Mouse (Mus musculus) embryonic facial prominence, embryonic 12.5 days (tissue): Measurements from ENCODE around the gene Flrt1. TPM values are rescaled to one million over a fixed set of nuclear protein-coding genes. Genes with fewer than 3 reads are reported as not detected.

Source experiments
- ATAC-seq: fragments of 200-750 bp; cut with Nextera tagmentation; 2 replicates; pipeline ENCODE4 v1.8.0; 2017; ENCODE audit not compliant: insufficient number of reproducible peaks, insufficient read depth, low FRiP score, low TSS enrichment
- H3K27ac ChIP-seq: fragments of 300-500 bp; sonication (generic); 2 replicates; pipeline ENCODE4 v1.5.1; 2016; ENCODE audit warnings: mild to moderate bottlenecking
- H3K27me3 ChIP-seq: fragments of 300-500 bp; sonication (generic); 2 replicates; pipeline ENCODE4 v1.6.1; 2016; ENCODE audit warnings: mild to moderate bottlenecking, moderate library complexity
- H3K36me3 ChIP-seq: fragments of 300-500 bp; sonication (generic); 2 replicates; pipeline ENCODE4 v1.6.1; 2016; ENCODE audit warnings: mild to moderate bottlenecking
- H3K4me1 ChIP-seq: fragments of 300-500 bp; sonication (generic); 2 replicates; pipeline ENCODE4 v1.6.1; 2016
- H3K4me2 ChIP-seq: fragments of 300-500 bp; sonication (generic); replicated peaks from 2 replicates; pipeline ENCODE4 v1.6.1; 2016; ENCODE audit warnings: mild to moderate bottlenecking, moderate library complexity
- H3K4me3 ChIP-seq: fragments of 300-500 bp; sonication (generic); 2 replicates; pipeline ENCODE4 v1.5.1; 2016; ENCODE audit warnings: mild to moderate bottlenecking
- H3K9ac ChIP-seq: fragments of 300-500 bp; sonication (generic); 2 replicates; pipeline ENCODE4 v1.6.1; 2016; ENCODE audit warnings: mild to moderate bottlenecking, moderate library complexity
- H3K9me3 ChIP-seq: fragments of 300-500 bp; sonication (generic); 2 replicates; pipeline ENCODE4 v1.6.1; 2016; ENCODE audit warnings: mild to moderate bottlenecking, moderate library complexity
- WGBS: fragments of 180-500 bp; shearing (Covaris S2); methylation state at CpG from one replicate; pipeline ENCODE4 v1.1.7; 2016; 5-methylcytosine and 5-hydroxymethylcytosine counted together
- polyA plus RNA-seq: library from polyadenylated mRNA; unstranded; fragments of >200 nt; fragmentation: Nextera tagmentation; extraction: Ambion mirVana; gene quantifications from 2 replicates; pipeline ENCODE4 v1.2.1, GENCODE M21; 2016

The Flrt1 gene
- polyA plus RNA-seq: 6.6 and 6.8 TPM in 2 replicates

DNA sequence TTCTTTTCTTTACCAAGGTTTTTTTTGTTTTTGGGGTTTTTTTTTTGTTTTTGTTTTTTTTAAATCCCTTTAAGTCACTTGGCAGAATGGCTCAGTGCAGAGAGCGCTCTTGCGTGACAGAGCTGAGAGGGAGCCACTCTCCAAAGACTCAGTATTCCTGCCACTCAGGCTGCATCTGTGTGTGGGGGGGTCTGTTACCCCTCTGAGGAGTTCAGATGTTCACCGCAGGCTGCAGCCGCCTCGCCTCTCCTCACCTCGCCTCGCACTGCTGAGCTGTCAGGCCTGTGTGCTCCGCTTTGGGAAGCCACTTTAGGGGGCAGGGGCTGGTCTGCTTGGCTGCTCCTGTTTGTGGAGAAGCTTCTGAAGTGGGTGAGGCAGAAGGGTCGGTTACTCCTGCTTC is at the start of gene Flrt1:
Gene Flrt1 (minus strand): TSS at position 186 of the 400 bp plus-strand sequence.
- H3K9me3 ChIP-seq: no peaks in the 10 kb centered on the region
- no peak for ATAC-seq
- no peaks in the 10 kb centered on the region for H3K36me3 ChIP-seq
- H3K4me1 ChIP-seq: peaks cover 40% of the 10 kb centered on the region
- peak within 1 kb of the TSS; percentile 72; the same call in 1 of the 2 replicates for H3K27ac ChIP-seq
- no peak within 1 kb of the TSS for H3K4me3 ChIP-seq
- H3K9ac ChIP-seq: peak within 1 kb of the TSS; percentile 19
- 38% methylated on average over 9 of the region's 9 CpGs for WGBS
- H3K4me2 ChIP-seq: no peak within 1 kb of the TSS
- 0 out of 2 replicates have a peak, but pooled peaks cover 6% of the 10 kb centered on the region for H3K27me3 ChIP-seq

DNA sequence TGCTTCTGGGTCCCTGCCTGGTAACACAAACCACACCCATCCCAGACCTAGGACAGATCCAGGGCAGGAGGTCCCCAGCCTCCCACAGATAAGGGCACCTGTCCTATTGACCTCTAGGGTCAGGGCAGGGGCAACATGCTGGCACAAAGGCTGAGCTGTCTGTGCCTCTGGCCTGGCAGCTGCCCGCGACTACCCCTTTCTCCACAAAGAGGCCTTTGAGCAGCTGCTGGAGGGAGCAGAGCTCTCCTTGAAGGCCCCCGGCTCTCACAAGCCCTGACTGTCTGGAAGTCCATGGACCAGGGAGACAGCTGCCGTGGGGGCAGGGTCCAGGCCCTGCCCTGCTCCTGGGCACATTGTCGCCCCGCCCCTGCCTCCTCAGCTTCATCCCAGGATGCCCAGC is 49.7 kb upstream of the Flrt1 start:
- Histone ChIP-seq H3K4me1 (peaks cover 55% of the 10 kb centered on the region), H3K36me3 (no peaks in the 10 kb centered on the region), H3K27ac (peak overlapping the region; percentile 43; the same call in 1 of the 2 replicates), H3K4me2 (no peak overlapping the region), H3K9ac (peak overlapping the region; percentile 5; the same call in 1 of the 2 replicates), H3K9me3 (no peaks in the 10 kb centered on the region; the same call in 1 of the 2 replicates), H3K27me3 (peaks cover 8% of the 10 kb centered on the region; the same call in 1 of the 2 replicates), H3K4me3 (no peak overlapping the region)
- ATAC-seq: no peak
- 32% methylated on average over 6 of the region's 6 CpGs for WGBS

DNA sequence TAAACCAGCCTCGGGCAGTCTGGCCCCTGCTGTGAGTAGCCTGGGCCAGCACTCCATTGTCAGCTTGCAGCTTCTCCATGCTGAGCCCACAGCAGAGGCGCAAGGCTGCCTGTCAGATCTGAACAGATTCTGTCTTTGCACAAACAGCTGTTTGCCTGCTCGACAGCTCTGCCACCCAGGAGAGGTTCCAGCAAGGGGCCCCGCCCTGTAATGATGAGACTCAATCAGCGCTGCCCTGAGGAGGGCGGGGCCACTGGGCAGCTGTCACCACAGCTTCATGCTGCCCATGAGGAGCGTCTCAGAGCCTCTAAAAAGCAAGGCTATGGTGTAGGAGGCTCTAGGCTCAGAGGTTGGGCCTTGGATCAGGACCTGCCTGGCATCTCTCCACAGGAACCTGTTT is 47.7 kb upstream of the Flrt1 start:
- H3K9me3 ChIP-seq: no peaks in the 10 kb centered on the region; the same call in 1 of the 2 replicates
- H3K27me3 ChIP-seq: 0 out of 2 replicates have a peak, but pooled peaks cover under 1% of the 10 kb centered on the region
- no peaks in the 10 kb centered on the region for H3K36me3 ChIP-seq
- H3K4me1 ChIP-seq: peaks cover 64% of the 10 kb centered on the region
- H3K4me2 ChIP-seq: no peak overlapping the region
- WGBS: 25% methylated on average over 7 of the region's 7 CpGs
- no peak overlapping the region for H3K4me3 ChIP-seq
- H3K27ac ChIP-seq: peak overlapping the region; percentile 37
- no peak overlapping the region for H3K9ac ChIP-seq
- peak; percentile 37; the same call in 1 of the 2 replicates for ATAC-seq

DNA sequence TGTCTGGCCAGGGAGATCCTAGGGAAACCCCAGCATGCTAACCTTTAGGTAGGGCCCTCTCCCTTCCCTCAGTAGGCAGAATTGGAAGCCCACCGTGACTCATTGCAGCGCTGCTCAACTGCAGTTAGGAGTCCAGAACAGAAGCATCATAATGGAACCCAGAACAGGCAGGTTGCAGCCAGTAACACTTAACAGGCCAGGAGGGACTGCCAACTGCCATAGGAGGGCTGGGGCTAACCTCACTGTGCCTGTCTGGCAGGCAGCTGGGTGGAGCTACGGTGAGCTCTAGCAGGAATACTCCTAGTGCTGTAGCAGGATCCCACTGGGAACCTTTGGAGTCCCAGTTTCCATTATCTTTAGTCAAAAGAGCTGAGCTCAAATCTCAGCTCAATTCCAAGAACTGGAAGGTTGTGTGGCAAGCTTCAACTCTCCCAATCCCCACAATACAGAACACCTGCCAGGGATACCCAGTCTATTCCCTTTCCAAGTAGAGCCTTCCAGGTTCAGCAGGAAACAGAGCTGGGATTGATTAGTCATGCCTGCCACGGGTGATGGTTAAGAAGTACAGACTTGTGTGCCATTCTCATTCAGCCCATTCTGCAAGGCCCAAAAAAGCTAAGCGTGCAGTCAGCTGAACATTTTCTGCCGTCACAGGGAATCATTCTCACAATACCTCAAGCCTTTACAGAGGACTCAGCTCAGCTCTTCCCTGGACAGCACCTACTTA is 46.6 kb upstream of the Flrt1 start:
- Histone ChIP-seq H3K9me3 (no peaks in the 10 kb centered on the region; the same call in 1 of the 2 replicates), H3K4me2 (no peak overlapping the region), H3K27me3 (no peaks in the 10 kb centered on the region), H3K4me1 (peaks cover 59% of the 10 kb centered on the region), H3K27ac (no peak overlapping the region), H3K4me3 (no peak overlapping the region), H3K36me3 (no peaks in the 10 kb centered on the region), H3K9ac (no peak overlapping the region)
- 75% methylated on average over 6 of the region's 6 CpGs for WGBS
- ATAC-seq: no peak

DNA sequence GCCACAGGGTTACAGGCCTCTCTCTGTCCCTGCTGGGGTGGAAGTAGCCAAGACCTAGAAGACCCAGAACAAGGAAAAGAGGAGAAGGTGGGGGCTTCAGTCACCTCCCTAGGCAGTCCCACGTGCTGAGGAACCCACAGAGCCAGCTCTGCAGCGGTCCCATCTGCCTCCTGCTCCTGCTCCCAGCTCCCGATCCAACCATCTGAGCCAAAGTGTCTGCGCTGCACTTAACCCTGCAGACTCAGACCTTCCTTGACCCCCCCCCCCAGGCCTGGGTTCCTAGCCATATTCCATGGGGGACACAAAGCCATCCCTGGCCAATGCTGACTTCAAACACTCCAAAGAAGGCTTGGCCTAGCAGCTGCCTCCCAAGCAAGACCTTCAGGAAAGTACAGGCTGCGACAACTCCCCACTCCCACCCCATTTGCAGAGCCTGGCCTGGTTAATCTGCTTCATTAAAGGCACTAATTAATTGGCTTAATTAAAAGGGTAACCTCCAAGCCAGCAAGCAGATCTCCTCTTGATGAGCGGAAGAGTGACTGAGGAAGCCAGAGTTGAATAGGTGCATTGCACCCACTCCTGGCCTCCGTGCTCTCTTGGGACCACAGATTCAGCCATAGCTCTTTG is 45.9 kb upstream of the Flrt1 start:
- Histone ChIP-seq H3K36me3 (no peaks in the 10 kb centered on the region), H3K4me2 (no peak overlapping the region), H3K4me1 (peaks cover 52% of the 10 kb centered on the region), H3K9me3 (no peaks in the 10 kb centered on the region; the same call in 1 of the 2 replicates), H3K9ac (no peak overlapping the region), H3K27me3 (peaks cover 2% of the 10 kb centered on the region; the same call in 1 of the 2 replicates), H3K27ac (no peak overlapping the region), H3K4me3 (no peak overlapping the region)
- ATAC-seq: no peak
- 73% methylated on average over 7 of the region's 7 CpGs for WGBS

DNA sequence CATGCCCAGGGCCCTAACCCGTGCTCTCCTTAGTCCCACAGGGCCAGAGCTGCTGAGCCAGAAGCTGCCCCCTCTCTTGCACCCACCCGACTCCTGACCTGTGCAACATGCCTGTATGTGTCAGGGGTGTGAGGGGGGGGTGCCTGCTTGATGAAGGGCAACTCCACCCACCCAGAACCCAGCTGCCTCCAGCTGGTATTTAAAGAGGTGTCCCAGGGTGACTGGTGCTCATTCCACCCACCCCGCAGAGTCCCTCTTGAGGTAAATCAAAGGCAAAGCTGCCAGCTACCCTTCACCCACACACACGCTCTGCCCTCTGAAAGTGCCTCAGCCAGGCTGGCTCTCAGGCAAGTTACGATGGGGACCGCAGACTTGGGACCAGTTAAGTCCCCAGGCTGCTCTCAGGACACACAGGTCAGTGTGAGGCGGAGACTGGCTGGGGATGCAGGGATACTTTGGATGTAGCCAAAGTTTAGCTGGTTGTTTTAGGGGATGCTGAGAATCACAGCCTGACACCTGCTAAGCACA is 43.7 kb upstream of the Flrt1 start:
- Histone ChIP-seq H3K27me3 (peaks cover 20% of the 10 kb centered on the region), H3K9ac (no peak overlapping the region), H3K4me1 (peaks cover 41% of the 10 kb centered on the region), H3K36me3 (no peaks in the 10 kb centered on the region), H3K9me3 (no peaks in the 10 kb centered on the region; the same call in 1 of the 2 replicates), H3K27ac (no peak overlapping the region), H3K4me3 (no peak overlapping the region), H3K4me2 (no peak overlapping the region)
- 64% methylated on average over 7 of the region's 7 CpGs for WGBS
- no peak for ATAC-seq

DNA sequence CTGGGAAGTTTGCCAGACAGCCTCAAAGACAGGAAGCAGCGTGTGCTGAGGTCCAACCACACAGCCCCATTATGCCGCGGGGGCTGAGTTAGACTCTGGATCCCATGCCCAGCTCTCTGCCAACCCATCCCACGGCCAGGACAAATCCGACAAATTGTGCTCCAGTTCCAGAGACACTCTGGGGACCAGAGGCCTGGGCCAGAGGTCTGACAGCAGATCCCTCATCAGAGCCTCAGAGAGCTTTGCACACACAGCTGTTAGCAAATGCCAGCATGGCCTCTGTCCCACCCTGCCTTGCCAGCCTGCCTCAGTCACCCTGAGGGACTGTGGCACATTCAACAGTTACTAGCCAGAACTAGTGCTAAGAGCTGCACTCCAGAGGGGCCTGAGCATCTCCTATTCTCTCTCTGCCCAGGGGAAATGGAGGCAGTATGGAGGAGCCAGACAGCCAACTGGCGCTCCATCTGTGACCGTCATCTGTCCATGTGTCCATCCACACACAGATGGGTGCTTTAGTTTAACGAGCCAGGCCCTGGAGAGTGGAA is 43.1 kb upstream of the Flrt1 start:
- H3K36me3 ChIP-seq: no peaks in the 10 kb centered on the region
- peaks cover 43% of the 10 kb centered on the region for H3K4me1 ChIP-seq
- no peaks in the 10 kb centered on the region; the same call in 1 of the 2 replicates for H3K9me3 ChIP-seq
- H3K4me2 ChIP-seq: no peak overlapping the region
- peaks cover 20% of the 10 kb centered on the region for H3K27me3 ChIP-seq
- 66% methylated on average over 8 of the region's 8 CpGs for WGBS
- no peak for ATAC-seq
- no peak overlapping the region for H3K27ac ChIP-seq
- no peak overlapping the region for H3K4me3 ChIP-seq
- no peak overlapping the region for H3K9ac ChIP-seq

DNA sequence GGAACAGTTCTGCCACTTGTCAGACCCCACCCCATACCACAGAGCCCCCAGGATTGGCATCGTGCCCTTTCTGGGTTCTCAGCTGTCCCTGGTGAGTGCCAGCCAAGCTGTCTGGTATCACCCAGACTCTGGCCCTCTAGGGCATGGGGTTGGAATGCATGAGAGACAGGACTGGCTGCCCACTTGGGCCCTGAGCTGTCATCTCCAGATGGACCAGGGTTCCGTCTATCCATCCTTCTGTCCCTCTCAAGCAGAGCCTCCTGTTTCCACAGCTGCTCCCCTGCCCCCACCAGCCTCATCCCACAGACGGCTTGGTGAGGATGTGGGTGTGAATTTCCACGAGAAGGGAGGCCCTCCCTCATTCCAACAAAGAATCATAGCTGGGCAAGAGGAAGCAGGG is 42.6 kb upstream of the Flrt1 start:
- no peak overlapping the region for H3K4me3 ChIP-seq
- H3K9ac ChIP-seq: no peak overlapping the region
- no peaks in the 10 kb centered on the region for H3K36me3 ChIP-seq
- ATAC-seq: no peak
- 31% methylated on average over 4 of the region's 4 CpGs for WGBS
- H3K4me2 ChIP-seq: no peak overlapping the region
- H3K9me3 ChIP-seq: no peaks in the 10 kb centered on the region; the same call in 1 of the 2 replicates
- H3K4me1 ChIP-seq: peaks cover 43% of the 10 kb centered on the region
- H3K27ac ChIP-seq: no peak overlapping the region
- H3K27me3 ChIP-seq: peaks cover 20% of the 10 kb centered on the region

DNA sequence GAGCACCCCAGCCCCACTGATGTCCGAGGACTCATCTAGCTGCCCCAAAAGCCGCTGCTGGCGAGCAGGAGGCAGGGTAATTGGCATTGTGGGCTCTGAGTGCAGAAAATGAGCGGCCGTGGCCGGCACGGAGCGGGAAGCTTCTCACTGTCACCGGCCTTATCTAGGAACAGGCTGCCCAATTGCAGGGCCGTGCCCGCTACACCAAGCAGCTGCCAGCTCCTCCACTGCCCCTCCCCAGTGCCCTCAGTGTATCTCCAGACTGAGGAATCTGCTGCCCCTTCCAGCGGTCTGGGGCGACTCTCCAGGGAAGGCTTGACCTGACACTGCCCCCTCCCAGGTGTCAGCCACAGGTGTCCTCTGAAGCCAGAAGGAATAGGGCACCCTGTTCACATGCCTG is 40.8 kb upstream of the Flrt1 start:
- no peak overlapping the region for H3K4me3 ChIP-seq
- H3K9ac ChIP-seq: no peak overlapping the region
- no peaks in the 10 kb centered on the region for H3K9me3 ChIP-seq
- H3K27me3 ChIP-seq: peaks cover 20% of the 10 kb centered on the region
- H3K4me2 ChIP-seq: no peak overlapping the region
- no peak for ATAC-seq
- peaks cover 50% of the 10 kb centered on the region for H3K4me1 ChIP-seq
- 81% methylated on average over 13 of the region's 13 CpGs for WGBS
- H3K27ac ChIP-seq: no peak overlapping the region
- no peaks in the 10 kb centered on the region for H3K36me3 ChIP-seq

DNA sequence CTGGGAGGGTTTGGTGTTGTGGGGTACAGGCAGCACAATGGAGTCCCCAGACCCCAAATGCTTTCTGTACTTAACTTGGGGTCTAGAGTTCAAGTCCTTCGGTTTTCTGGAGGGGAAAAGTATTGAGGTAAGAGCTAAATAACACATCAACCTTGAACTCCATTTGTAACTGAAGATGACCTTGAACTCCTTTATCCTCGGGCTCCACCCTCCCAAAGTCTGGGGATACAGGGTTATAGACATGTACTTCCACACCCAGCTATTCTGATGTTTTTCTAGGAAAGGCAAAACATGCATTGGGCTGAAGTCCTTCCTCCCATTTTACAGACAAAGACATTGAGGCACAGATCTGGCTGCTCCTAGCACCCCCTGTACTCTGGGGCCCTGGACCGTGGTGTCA is 38.9 kb upstream of the Flrt1 start:
- no peak overlapping the region for H3K27ac ChIP-seq
- H3K9ac ChIP-seq: no peak overlapping the region
- no peak overlapping the region for H3K4me2 ChIP-seq
- H3K9me3 ChIP-seq: no peaks in the 10 kb centered on the region
- peaks cover 20% of the 10 kb centered on the region for H3K27me3 ChIP-seq
- H3K4me3 ChIP-seq: no peak overlapping the region
- no peak for ATAC-seq
- peaks cover 54% of the 10 kb centered on the region for H3K4me1 ChIP-seq
- no peaks in the 10 kb centered on the region for H3K36me3 ChIP-seq
- WGBS: 74% methylated on average over 3 of the region's 3 CpGs

DNA sequence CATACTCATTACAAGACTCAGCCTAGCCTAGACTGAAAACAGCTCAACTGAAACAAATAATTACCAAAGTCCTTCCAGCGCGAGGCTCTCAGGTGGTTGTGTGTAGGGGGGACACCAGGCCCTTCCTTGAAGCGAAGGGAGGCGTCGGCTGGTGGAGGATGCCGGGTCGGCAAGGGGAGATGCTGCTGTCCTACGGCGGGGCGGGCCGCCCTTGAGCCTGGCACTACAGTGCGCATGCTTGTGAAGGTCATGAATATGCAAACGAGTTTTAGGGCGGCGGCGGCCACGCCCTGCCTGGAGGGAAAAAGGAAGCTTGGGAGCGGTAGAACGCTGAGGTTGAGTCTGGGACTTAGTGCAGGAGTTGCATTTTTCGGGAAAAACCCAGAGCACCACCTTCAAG is 38.3 kb upstream of the Flrt1 start:
- no peak for ATAC-seq
- Histone ChIP-seq H3K4me3 (peak overlapping the region; percentile 27), H3K4me2 (peak overlapping the region; percentile 54), H3K9me3 (no peaks in the 10 kb centered on the region), H3K9ac (peak overlapping the region; percentile 32; the same call in 1 of the 2 replicates), H3K36me3 (no peaks in the 10 kb centered on the region), H3K27me3 (peaks cover 20% of the 10 kb centered on the region), H3K27ac (no peak overlapping the region), H3K4me1 (peaks cover 57% of the 10 kb centered on the region)
- WGBS: 1% methylated on average over 20 of the region's 20 CpGs
